Mouse (Mus musculus) limb, embryonic 10.5 days (tissue): Measurements from ENCODE around the gene Phf19. TPM values are rescaled to one million over a fixed set of nuclear protein-coding genes. Genes with fewer than 3 reads are reported as not detected.

Experiments
- DNase-seq: peaks from one replicate; pipeline ENCODE4 v3.0.0-alpha.2; 2017; ENCODE audit warnings: low spot score
- H3K27ac ChIP-seq: fragments of 300-500 bp; sonication (generic); 2 replicates; pipeline ENCODE4 v1.5.1; 2016; ENCODE audit warnings: mild to moderate bottlenecking
- H3K27me3 ChIP-seq: fragments of 300-500 bp; sonication (generic); 2 replicates; pipeline ENCODE4 v1.6.1; 2016; ENCODE audit warnings: low read depth, mild to moderate bottlenecking; ENCODE audit not compliant: poor library complexity, severe bottlenecking
- H3K36me3 ChIP-seq: fragments of 300-500 bp; sonication (generic); 2 replicates; pipeline ENCODE4 v1.6.1; 2016; ENCODE audit warnings: mild to moderate bottlenecking, moderate library complexity
- H3K4me1 ChIP-seq: fragments of 300-500 bp; sonication (generic); 2 replicates; pipeline ENCODE4 v1.6.1; 2016
- H3K4me3 ChIP-seq: fragments of 300-500 bp; sonication (generic); 2 replicates; pipeline ENCODE4 v1.5.1; 2016; ENCODE audit warnings: mild to moderate bottlenecking, moderate library complexity
- H3K9me3 ChIP-seq: fragments of 300-500 bp; sonication (generic); replicated peaks from 2 replicates; pipeline ENCODE4 v1.6.1; 2016; ENCODE audit warnings: mild to moderate bottlenecking
- WGBS: fragments of 180-500 bp; shearing (Covaris S2); methylation state at CpG from one replicate; pipeline ENCODE4 v1.1.7; 2016; 5-methylcytosine and 5-hydroxymethylcytosine counted together
- polyA plus RNA-seq: library from polyadenylated mRNA; unstranded; fragments of >200 nt; fragmentation: Nextera tagmentation; extraction: Ambion mirVana; gene quantifications from 2 replicates; pipeline ENCODE4 v1.2.1, GENCODE M21; 2016

Phf19 gene
- polyA plus RNA-seq, 1 experiment from 2014 or later = 0.50 TPM

DNA sequence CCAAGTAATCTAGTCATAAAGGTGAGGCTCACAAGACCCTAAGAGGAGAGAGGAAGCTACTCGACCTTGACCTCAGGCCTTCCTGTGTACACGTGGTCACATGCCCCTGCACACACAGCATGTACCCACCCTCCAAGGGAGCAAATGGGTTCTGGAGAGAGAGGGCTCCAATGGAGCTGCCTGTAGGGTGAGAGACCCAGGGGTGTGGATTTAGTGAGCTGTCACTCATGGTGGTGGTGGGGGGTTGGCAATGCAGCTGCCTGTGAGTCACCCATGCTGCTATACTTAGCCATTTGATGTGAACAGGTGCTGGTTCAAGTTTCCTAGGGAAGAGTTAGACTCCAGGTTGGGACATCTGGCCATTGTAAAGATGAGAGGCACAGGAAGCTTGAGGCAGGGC lies 6.3 kb upstream of the Phf19 start:
- Histone ChIP-seq H3K27me3 (peaks cover 68% of the 10 kb centered on the region), H3K36me3 (no peaks in the 10 kb centered on the region), H3K4me3 (no peak overlapping the region), H3K27ac (no peak overlapping the region), H3K9me3 (no peaks in the 10 kb centered on the region), H3K4me1 (peaks cover 14% of the 10 kb centered on the region)
- WGBS = 53% methylated on average over 2 of the region's 2 CpGs
- DNase-seq = no peak

DNA sequence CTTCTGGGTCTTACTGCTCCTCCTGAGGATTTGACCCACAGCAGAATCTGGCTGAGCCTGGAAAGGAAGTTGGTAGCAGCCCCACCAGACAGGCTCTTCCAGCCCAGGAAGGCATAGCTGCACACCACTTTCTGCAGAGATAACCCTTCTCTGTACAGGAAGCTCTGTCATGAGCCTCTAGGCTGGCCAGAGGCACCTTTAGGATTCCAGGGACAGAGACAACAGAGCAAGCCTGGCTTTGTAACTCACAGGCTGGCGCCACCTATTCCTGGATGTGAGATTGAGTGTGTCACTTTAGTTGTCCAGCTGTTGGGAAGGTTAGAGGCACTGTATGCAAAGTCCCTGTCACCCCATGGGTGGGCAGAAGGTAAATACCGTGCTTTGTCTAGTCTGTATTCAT lies 1.3 kb upstream of the Phf19 start:
- 44% methylated on average over 2 of the region's 2 CpGs for WGBS
- H3K27me3 ChIP-seq = peaks cover 94% of the 10 kb centered on the region
- no peak overlapping the region for H3K4me3 ChIP-seq

DNA sequence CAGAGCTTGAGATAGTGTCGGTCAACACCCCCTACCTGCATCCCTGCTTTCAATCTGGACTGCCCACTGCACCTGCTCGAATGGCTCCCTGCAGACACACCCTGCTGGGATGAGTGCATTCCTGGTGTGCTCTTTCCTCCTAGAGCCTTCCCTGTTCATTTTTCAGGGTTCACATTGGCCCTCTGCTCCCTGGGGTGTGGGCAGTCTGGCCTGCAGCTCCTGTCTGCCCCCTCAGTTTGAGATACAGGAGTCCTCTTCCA lies 927 bp upstream of the Phf19 start:
- peaks cover 97% of the 10 kb centered on the region for H3K27me3 ChIP-seq
- WGBS = 27% methylated on average over 2 of the region's 2 CpGs
- H3K4me3 ChIP-seq = no peak overlapping the region
- no peaks in the 10 kb centered on the region for H3K9me3 ChIP-seq
- H3K27ac ChIP-seq = no peak overlapping the region
- H3K4me1 ChIP-seq = peaks cover 20% of the 10 kb centered on the region
- H3K36me3 ChIP-seq = no peaks in the 10 kb centered on the region
- DNase-seq = no peak

More for the DNA sequence above, 1.3 kb upstream of the Phf19 start:
- H3K36me3 ChIP-seq = no peaks in the 10 kb centered on the region
- no peaks in the 10 kb centered on the region for H3K9me3 ChIP-seq
- no peak overlapping the region for H3K27ac ChIP-seq
- DNase-seq = no peak
- peaks cover 20% of the 10 kb centered on the region for H3K4me1 ChIP-seq

DNA sequence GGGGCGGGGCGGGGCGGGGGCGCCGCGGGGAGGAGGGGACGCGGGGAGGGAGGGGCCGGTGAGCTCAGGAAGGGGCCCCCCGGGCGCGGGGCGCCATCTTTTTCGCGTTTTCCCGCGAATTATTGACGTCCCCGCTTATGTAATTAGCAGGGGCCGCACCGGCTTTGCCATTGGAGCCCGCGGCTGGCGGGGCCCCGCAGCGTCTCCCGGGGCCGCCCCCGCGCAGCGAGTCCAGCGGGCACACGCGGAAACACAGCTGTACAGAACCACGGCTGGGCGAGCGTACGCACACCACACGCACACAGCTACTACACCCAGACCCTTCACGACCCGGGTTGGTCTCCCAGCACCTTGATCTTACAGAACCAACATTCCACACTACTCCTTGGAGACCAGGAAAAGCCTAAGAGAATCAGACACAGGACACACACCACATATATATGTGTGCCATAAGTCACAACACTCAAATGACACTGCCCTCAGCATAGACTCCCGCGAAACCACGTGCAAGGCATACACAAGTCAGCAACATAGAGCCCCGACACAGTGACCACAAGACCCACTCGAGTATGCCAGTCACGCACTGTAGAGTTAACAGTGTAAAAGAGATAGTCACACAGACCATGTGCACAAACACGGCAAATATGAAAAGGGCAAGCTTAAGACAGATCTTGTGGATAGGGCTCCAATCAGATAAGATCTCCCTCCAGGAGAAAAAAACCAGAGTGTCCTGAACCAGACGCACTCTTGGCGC lies 420 bp upstream of the Phf19 start:
- Histone ChIP-seq H3K9me3 (no peaks in the 10 kb centered on the region), H3K27ac (peak overlapping the region; percentile 62), H3K27me3 (peaks cover 99% of the 10 kb centered on the region)

DNA sequence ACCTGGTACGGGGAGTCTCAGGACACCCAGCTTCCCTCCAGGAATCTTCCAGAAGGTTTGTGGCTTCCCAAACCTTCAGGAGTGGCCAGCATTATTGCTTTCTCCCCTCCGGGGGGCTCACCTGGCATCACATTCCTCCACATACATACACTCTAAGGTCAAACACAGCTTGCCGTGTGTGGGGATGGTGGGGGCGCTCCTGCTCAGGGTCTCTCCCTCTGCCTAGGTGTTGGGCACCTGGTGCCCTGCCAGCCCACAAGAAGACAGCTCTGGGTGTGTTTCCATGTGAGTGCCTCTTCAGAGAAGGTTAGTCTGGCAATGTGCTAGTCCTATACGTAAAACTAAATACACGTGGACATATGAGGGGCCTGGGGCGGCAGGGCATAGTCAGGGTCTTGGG lies 1.2 kb downstream of the Phf19 start:
- peaks cover 20% of the 10 kb centered on the region for H3K4me1 ChIP-seq
- DNase-seq = no peak
- no peak overlapping the region for H3K27ac ChIP-seq
- H3K36me3 ChIP-seq = no peaks in the 10 kb centered on the region
- peak overlapping the region; percentile 68 for H3K4me3 ChIP-seq
- WGBS = 39% methylated on average over 7 of the region's 7 CpGs
- H3K9me3 ChIP-seq = no peaks in the 10 kb centered on the region
- H3K27me3 ChIP-seq = peaks cover 96% of the 10 kb centered on the region

More for the DNA sequence above, 420 bp upstream of the Phf19 start:
- H3K4me1 ChIP-seq = peaks cover 20% of the 10 kb centered on the region
- H3K4me3 ChIP-seq = peak overlapping the region; percentile 68
- 5% methylated on average over 43 of the region's 50 CpGs for WGBS
- no peak for DNase-seq
- no peaks in the 10 kb centered on the region for H3K36me3 ChIP-seq

DNA sequence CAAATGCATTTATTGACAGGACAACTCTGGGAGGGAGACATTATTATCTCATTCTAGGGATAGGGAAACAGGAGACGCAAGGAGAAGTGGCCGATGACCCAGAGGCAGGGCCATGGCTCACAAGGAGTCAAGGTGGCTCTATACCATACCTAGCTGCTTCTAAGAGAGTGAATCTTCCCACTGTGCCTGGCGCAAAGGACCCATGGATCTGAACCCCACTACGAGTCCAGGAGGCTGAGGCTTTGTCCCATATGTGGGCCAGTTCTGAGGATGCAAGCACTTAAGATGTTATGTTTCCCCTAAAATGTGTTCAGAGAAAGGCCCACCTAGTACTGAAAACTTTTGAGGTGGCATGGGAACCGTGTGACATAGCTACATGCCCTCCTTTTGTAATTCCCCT lies 2.0 kb downstream of the Phf19 start:
- 75% methylated on average over 5 of the region's 5 CpGs for WGBS
- no peak for DNase-seq
- H3K27me3 ChIP-seq = peaks cover 96% of the 10 kb centered on the region

DNA sequence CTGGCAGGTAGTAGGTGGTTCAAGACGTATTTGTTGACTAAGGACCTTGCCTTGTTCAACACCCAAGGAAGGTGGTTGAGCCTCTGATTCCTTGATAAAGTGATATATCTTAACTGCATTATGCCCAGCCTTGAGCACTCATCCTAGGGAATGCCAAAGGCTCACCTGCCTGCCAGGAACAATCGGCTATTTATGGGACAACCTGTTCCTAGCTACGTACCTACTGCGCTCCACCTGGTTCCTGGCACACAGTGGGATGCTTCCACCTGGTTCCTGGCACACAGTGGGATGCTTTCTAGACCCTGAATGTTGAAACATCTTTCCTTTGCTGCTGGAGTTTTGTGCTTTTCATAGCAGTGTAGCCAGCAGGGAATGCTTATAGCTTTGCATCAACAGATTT lies 4.1 kb downstream of the Phf19 start:
- 88% methylated on average over 4 of the region's 4 CpGs for WGBS
- H3K4me1 ChIP-seq = peaks cover 29% of the 10 kb centered on the region
- no peak overlapping the region for H3K4me3 ChIP-seq
- no peaks in the 10 kb centered on the region for H3K9me3 ChIP-seq
- peaks cover 83% of the 10 kb centered on the region for H3K27me3 ChIP-seq
- no peak overlapping the region for H3K27ac ChIP-seq
- no peaks in the 10 kb centered on the region for H3K36me3 ChIP-seq
- no peak for DNase-seq

More for the DNA sequence above, 2.0 kb downstream of the Phf19 start:
- Histone ChIP-seq H3K36me3 (no peaks in the 10 kb centered on the region), H3K4me3 (no peak overlapping the region), H3K27ac (no peak overlapping the region), H3K9me3 (no peaks in the 10 kb centered on the region), H3K4me1 (peaks cover 20% of the 10 kb centered on the region)

DNA sequence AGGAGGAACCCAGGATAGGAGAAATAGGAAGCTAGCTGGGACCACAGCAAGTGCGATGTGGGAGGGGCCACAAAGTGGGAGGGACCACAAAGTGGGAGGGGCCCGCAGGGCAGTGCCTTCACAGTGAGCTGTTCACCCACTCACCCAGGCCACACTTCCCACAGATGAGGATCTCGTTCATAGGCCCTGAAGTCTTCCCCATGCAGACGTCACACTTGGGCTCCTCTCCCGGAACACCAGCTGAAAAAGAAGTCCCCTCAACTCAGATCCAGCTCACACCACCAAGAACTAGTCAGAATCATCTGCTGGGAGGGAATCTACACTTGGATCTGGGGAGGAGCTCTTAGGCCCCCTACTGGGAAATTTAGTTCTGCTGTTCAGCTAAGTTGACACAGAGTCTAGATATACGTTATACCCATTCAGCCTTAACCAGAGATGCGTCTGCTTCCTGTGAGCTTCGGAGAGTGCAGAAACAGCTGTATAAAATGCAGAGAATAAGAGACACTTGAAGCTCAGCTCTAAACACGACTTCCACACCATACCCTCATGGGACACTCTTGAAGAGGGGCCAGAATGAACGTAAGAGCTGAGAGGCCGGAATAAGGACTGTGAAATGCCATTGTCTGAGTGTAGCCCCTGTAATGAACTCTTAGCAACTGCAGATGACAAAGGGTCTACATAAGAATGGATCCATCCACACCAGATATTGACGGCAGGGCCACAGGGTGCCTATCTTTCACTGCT lies 6.8 kb downstream of the Phf19 start:
- WGBS = 57% methylated on average over 12 of the region's 12 CpGs
- Histone ChIP-seq H3K27ac (no peak overlapping the region), H3K9me3 (no peaks in the 10 kb centered on the region), H3K27me3 (peaks cover 56% of the 10 kb centered on the region), H3K4me3 (no peak overlapping the region), H3K4me1 (peaks cover 18% of the 10 kb centered on the region), H3K36me3 (no peaks in the 10 kb centered on the region)
- no peak for DNase-seq

DNA sequence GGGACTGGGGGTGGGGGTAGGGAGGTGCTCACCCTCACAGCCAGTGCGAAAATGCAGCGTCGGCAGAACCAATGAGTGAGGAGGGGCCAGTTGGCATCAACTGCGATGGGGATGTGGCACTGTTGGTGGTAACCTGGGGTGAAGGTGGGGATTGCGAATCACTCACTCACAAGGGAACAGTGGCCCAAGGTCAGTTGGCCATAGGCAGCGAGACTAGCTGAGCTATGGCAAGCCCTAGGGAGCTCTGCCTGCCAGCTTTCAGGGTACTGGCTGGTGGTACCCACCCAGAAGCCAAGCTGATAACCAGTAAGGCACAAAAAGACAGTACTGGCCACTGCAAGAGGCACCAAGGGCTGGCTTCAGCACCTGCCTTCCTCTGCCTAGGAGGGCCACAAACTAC lies 7.4 kb downstream of the Phf19 start:
- peaks cover 18% of the 10 kb centered on the region for H3K4me1 ChIP-seq
- 51% methylated on average over 6 of the region's 6 CpGs for WGBS
- H3K36me3 ChIP-seq = no peaks in the 10 kb centered on the region
- H3K4me3 ChIP-seq = no peak overlapping the region
- peaks cover 50% of the 10 kb centered on the region for H3K27me3 ChIP-seq
- no peak overlapping the region for H3K27ac ChIP-seq
- no peaks in the 10 kb centered on the region for H3K9me3 ChIP-seq
- DNase-seq = no peak

DNA sequence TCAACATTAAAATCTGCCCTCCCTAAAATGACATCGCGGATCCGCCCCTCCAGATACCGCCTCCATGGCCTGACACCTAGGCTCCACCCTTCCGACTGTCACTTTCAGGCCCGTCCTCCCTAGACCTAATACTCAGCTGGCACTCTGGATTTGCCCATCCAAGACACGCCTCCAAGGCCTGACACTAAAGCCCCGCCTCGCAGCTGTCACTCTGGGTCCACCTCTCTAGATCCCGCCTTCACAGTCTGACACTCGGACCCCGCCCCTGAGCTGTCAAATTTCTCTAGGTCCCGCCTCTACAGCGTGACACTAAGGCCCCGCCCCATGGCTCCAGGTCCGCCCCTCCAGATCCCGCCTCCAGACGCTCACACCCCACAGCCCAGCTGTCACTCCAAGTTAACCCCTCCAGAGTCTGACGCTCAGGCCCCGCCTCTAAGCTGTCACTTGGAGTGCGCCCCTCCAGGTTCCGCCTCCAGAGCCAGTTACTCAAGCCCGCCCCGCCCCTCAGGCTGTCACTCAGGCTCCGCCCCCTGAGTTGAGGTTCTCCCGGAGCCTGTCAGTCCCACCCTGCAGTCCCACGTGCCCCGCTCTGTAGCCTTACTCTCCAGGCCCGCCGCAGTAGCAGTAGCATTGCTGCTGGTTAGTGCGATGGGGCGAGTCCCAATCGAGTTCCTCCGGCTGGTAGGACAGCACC lies 8.8 kb downstream of the Phf19 start:
- Histone ChIP-seq H3K4me3 (peak overlapping the region; percentile 43), H3K27me3 (peaks cover 36% of the 10 kb centered on the region), H3K27ac (no peak overlapping the region), H3K4me1 (peaks cover 18% of the 10 kb centered on the region), H3K9me3 (no peaks in the 10 kb centered on the region), H3K36me3 (no peaks in the 10 kb centered on the region)
- WGBS = under 1% methylated on average over 34 of the region's 34 CpGs
- peak; percentile 94 for DNase-seq

DNA sequence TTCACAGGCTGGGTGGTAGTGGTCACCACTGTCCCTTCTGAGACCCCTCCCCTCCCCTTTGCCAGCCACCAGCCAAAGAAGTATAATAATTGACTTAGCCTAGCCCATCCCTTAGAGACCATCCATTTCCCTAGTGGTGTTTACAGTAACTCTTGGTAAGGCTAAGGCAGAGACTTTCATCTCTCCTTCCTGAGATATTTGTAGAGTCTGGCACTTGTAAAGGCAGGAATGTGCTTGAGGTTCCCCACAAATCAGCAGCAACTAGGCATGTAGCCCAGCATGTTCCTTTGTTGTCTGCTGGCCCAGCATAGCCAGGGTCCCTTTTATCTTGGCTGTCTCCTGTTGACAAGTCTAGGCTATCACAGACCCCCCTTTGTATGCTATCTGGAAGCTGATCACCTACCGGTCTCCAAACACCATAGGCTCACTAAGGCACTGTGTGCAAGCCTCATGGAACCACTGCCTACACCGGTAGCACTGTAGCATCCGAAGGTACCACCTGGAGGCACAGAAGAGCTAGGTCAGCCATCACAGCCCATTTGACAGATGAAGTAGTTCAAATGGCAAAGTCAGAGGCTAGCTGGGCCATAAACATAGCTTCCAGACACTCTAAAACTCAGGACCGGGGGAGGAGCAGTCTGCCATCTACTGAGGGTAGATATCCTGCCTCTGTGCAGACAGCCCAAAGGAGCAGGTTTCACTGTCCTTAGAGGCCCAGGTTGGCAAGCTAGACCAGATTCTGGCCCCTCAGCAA lies 10.0 kb downstream of the Phf19 start:
- peaks cover 24% of the 10 kb centered on the region for H3K27me3 ChIP-seq
- H3K4me1 ChIP-seq = peaks cover 18% of the 10 kb centered on the region
- H3K9me3 ChIP-seq = no peaks in the 10 kb centered on the region
- 82% methylated on average over 4 of the region's 4 CpGs for WGBS
- no peak overlapping the region for H3K4me3 ChIP-seq
- no peak overlapping the region for H3K27ac ChIP-seq
- DNase-seq = no peak
- H3K36me3 ChIP-seq = no peaks in the 10 kb centered on the region

DNA sequence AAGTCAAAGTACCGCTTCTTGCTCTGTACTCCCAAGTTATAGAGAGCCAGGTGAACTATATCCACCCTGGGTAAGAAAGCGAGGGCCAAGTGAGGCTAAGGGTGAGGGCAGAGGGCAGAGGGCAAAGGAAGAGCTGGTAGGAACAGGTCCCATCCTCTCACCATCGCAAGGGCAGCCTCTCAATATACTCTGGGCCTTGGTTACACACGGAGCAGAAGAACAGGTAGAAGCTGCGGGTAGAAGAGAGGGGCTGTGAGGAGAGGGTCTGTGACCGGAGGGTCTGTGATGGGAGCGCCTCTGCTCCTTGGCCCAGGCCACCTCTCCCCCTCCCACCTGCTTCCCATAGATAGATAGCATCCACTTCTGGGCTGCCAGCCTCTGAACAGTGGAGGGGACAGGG lies 10.6 kb downstream of the Phf19 start:
- H3K27me3 ChIP-seq = peaks cover 21% of the 10 kb centered on the region
- peaks cover 18% of the 10 kb centered on the region for H3K4me1 ChIP-seq
- H3K9me3 ChIP-seq = no peaks in the 10 kb centered on the region
- H3K36me3 ChIP-seq = no peaks in the 10 kb centered on the region
- no peak overlapping the region for H3K4me3 ChIP-seq
- DNase-seq = no peak
- WGBS = 87% methylated on average over 7 of the region's 7 CpGs
- H3K27ac ChIP-seq = no peak overlapping the region
